Mouse (Mus musculus) liver, embryonic 15.5 days (tissue): ENCODE measurements around the gene Apoh. TPM values are rescaled to one million over a fixed set of nuclear protein-coding genes. Genes with fewer than 3 reads are reported as not detected.

Experiments
- ATAC-seq: fragments of 200-750 bp; cut with Nextera tagmentation; 2 replicates; pipeline ENCODE4 v1.8.0; 2017; ENCODE audit warnings: moderate number of reproducible peaks, mild to moderate bottlenecking, moderate library complexity; ENCODE audit not compliant: insufficient read depth
- H3K27ac ChIP-seq: fragments of 300-500 bp; sonication (generic); replicated peaks from 2 replicates; pipeline ENCODE4 v1.5.1; 2015; ENCODE audit warnings: mild to moderate bottlenecking, inconsistent platforms
- H3K27me3 ChIP-seq: fragments of 300-500 bp; sonication (generic); 2 replicates; pipeline ENCODE4 v1.6.1; 2015; ENCODE audit warnings: mild to moderate bottlenecking, inconsistent platforms
- H3K36me3 ChIP-seq: fragments of 300-500 bp; sonication (generic); replicated peaks from 2 replicates; pipeline ENCODE4 v1.6.1; 2015; ENCODE audit warnings: moderate library complexity, mild to moderate bottlenecking, inconsistent platforms
- H3K4me1 ChIP-seq: fragments of 300-500 bp; sonication (generic); replicated peaks from 2 replicates; pipeline ENCODE4 v1.6.1; 2015; ENCODE audit warnings: inconsistent platforms
- H3K4me2 ChIP-seq: fragments of 300-500 bp; sonication (generic); 2 replicates; pipeline ENCODE4 v1.6.1; 2015; ENCODE audit warnings: moderate library complexity, mild to moderate bottlenecking, inconsistent platforms
- H3K4me3 ChIP-seq: fragments of 300-500 bp; sonication (generic); replicated peaks from 2 replicates; pipeline ENCODE4 v1.5.1; 2015; ENCODE audit warnings: mild to moderate bottlenecking, inconsistent platforms
- H3K9ac ChIP-seq: fragments of 300-500 bp; sonication (generic); 2 replicates; pipeline ENCODE4 v1.6.1; 2015; ENCODE audit warnings: moderate library complexity, mild to moderate bottlenecking, inconsistent platforms
- H3K9me3 ChIP-seq: fragments of 300-500 bp; sonication (generic); replicated peaks from 2 replicates; pipeline ENCODE4 v1.6.1; 2016; ENCODE audit warnings: inconsistent platforms
- WGBS: fragments of 180-500 bp; shearing (Covaris S2); methylation state at CpG from one replicate; pipeline ENCODE4 v1.1.7; 2015; ENCODE audit warnings: mixed read lengths; ENCODE audit not compliant: insufficient replicate concordance; 5-methylcytosine and 5-hydroxymethylcytosine counted together
- polyA plus RNA-seq: library from polyadenylated mRNA; unstranded; fragments of >200 nt; fragmentation: Nextera tagmentation; extraction: Ambion mirVana; gene quantifications from 2 replicates; pipeline ENCODE4 v1.2.1, GENCODE M21; 2015

Apoh gene
- polyA plus RNA-seq, 1 experiment from 2014 or later, result 589 TPM

DNA sequence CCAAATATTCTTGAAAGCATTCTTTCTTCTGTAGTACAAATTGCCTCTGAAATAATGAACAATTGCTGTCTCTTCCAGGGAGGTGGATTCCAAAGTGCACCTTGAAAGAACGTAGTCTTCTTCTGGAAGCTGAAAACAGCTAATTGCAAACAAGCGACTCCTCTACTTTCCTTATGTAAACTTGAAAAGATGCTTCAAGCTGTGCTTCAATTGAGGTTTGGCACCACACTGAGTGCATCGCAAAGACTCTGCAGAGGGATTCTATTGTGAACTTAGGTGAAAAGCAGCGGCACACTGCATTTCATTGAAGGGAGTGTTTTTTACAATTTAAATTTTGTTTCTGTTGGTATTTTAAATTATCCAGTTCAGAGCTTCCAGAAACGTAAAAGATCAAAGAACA lies 81.0 kb downstream of the Apoh start:
- Histone ChIP-seq H3K9me3 (no peaks in the 10 kb centered on the region), H3K9ac (no peak overlapping the region), H3K27ac (no peak overlapping the region), H3K4me1 (peaks cover 8% of the 10 kb centered on the region), H3K36me3 (no peaks in the 10 kb centered on the region), H3K27me3 (peaks cover 35% of the 10 kb centered on the region), H3K4me2 (peak overlapping the region; percentile 73), H3K4me3 (no peak overlapping the region)
- 25% methylated on average over 5 of the region's 5 CpGs for WGBS
- ATAC-seq, result no peak

- H3K4me3 ChIP-seq, result peak within 1 kb of the TSS; percentile 60
- no peak within 1 kb of the TSS for H3K27ac ChIP-seq
- peak; percentile 86 for ATAC-seq
Measured at GRCm38 (mm10) chr11:108424889-108425591, 81.9 kb downstream of the Apoh start, which contains the start of gene Cep112. Gene Cep112 (plus strand): TSS chr11:108425192.

DNA sequence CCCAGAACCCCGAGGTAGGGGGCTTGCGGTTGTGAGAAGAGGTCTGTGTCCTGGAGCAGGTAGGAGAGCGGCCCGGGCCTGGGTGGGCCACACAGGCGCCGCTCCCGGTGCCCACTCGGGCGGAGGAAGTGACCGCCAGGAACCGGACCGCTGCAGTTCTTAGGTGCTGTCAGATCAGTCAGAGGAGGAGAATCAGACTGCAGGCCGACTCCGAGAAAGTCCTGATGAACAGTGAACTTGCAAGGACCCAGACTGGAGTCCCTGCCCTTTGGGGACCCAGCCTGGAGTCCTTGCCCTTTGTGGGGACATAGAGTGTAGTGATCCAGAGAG lies 82.4 kb downstream of the Apoh start:
- 10% methylated on average over 14 of the region's 14 CpGs for WGBS
- no peaks in the 10 kb centered on the region for H3K36me3 ChIP-seq
- peak overlapping the region; percentile 60 for H3K4me3 ChIP-seq
- H3K9ac ChIP-seq, result peak overlapping the region; percentile 46
- no peak for ATAC-seq
- no peak overlapping the region for H3K27ac ChIP-seq
- H3K4me2 ChIP-seq, result peak overlapping the region; percentile 73
- H3K4me1 ChIP-seq, result peaks cover 8% of the 10 kb centered on the region
- H3K27me3 ChIP-seq, result peaks cover 35% of the 10 kb centered on the region
- no peaks in the 10 kb centered on the region for H3K9me3 ChIP-seq

More at GRCm38 (mm10) chr11:108424889-108425591, 81.9 kb downstream of the Apoh start, which contains the start of gene Cep112:
- H3K27me3 ChIP-seq, result peaks cover 35% of the 10 kb centered on the region
- H3K36me3 ChIP-seq, result no peaks in the 10 kb centered on the region
- H3K4me2 ChIP-seq, result peak within 1 kb of the TSS; percentile 73
- WGBS, result under 1% methylated on average over 61 of the region's 61 CpGs
- peak within 1 kb of the TSS; percentile 46 for H3K9ac ChIP-seq
- H3K9me3 ChIP-seq, result no peaks in the 10 kb centered on the region
- H3K4me1 ChIP-seq, result peaks cover 8% of the 10 kb centered on the region

GRCm38 (mm10) chr11:108426086-108426485 lies 82.9 kb downstream of the Apoh start:
- Histone ChIP-seq H3K4me2 (no peak overlapping the region), H3K9ac (no peak overlapping the region), H3K27ac (no peak overlapping the region), H3K36me3 (no peaks in the 10 kb centered on the region), H3K4me1 (peaks cover 8% of the 10 kb centered on the region), H3K9me3 (no peaks in the 10 kb centered on the region), H3K4me3 (no peak overlapping the region), H3K27me3 (peaks cover 35% of the 10 kb centered on the region)
- no peak for ATAC-seq
- WGBS, result 66% methylated on average over 3 of the region's 3 CpGs

GRCm38 (mm10) chr11:108427191-108427590 lies 84.0 kb downstream of the Apoh start:
- H3K36me3 ChIP-seq, result no peaks in the 10 kb centered on the region
- no peak overlapping the region for H3K9ac ChIP-seq
- H3K4me2 ChIP-seq, result no peak overlapping the region
- H3K27me3 ChIP-seq, result peaks cover 35% of the 10 kb centered on the region
- no peak overlapping the region for H3K4me3 ChIP-seq
- WGBS, result 57% methylated on average over 6 of the region's 6 CpGs
- ATAC-seq, result no peak
- no peak overlapping the region for H3K27ac ChIP-seq
- H3K9me3 ChIP-seq, result no peaks in the 10 kb centered on the region
- H3K4me1 ChIP-seq, result peaks cover 8% of the 10 kb centered on the region

- no peak overlapping the region for H3K27ac ChIP-seq
- H3K36me3 ChIP-seq, result no peaks in the 10 kb centered on the region
- H3K27me3 ChIP-seq, result peaks cover 23% of the 10 kb centered on the region
- no peaks in the 10 kb centered on the region for H3K9me3 ChIP-seq
- peaks cover 8% of the 10 kb centered on the region for H3K4me1 ChIP-seq
- no peak for ATAC-seq
- H3K9ac ChIP-seq, result no peak overlapping the region
- no peak overlapping the region for H3K4me3 ChIP-seq
- H3K4me2 ChIP-seq, result no peak overlapping the region
- WGBS, result 49% methylated on average over 2 of the region's 2 CpGs
Measured at GRCm38 (mm10) chr11:108429076-108429475, 85.9 kb downstream of the Apoh start.

GRCm38 (mm10) chr11:108443893-108444563 lies 100.9 kb downstream of the Apoh start:
- Histone ChIP-seq H3K36me3 (no peaks in the 10 kb centered on the region), H3K9ac (no peak overlapping the region), H3K4me1 (no peaks in the 10 kb centered on the region), H3K9me3 (no peaks in the 10 kb centered on the region), H3K27me3 (no peaks in the 10 kb centered on the region), H3K27ac (no peak overlapping the region), H3K4me3 (no peak overlapping the region), H3K4me2 (no peak overlapping the region)
- WGBS, result 70% methylated on average over 11 of the region's 11 CpGs
- ATAC-seq, result no peak

GRCm38 (mm10) chr11:108447148-108447547 lies 104.0 kb downstream of the Apoh start:
- Histone ChIP-seq H3K4me2 (no peak overlapping the region), H3K27me3 (no peaks in the 10 kb centered on the region), H3K4me3 (no peak overlapping the region), H3K9me3 (no peaks in the 10 kb centered on the region), H3K4me1 (no peaks in the 10 kb centered on the region), H3K27ac (no peak overlapping the region), H3K9ac (no peak overlapping the region), H3K36me3 (no peaks in the 10 kb centered on the region)
- ATAC-seq, result no peak

DNA sequence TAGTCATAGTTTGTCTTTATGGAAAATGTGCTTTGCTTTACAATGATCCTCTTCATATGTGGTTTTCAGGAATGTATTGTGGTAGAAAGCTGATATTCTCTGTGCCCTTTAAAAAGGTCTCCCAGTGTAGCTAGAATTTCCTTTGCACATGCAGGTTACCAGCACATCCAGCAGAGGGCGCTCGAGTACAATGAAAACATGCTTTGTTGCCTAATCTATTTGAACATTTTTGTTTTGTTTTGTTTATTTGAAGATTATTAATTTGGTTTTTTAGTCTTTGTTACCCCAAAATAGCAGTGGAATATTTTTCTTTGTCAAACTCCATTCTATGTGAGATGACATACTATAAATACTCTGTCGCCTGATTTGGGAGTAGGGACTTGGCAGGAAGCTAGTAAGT lies 106.7 kb downstream of the Apoh start:
- Histone ChIP-seq H3K4me2 (no peak overlapping the region), H3K27me3 (no peaks in the 10 kb centered on the region), H3K27ac (no peak overlapping the region), H3K9me3 (no peaks in the 10 kb centered on the region), H3K4me3 (no peak overlapping the region), H3K9ac (no peak overlapping the region), H3K4me1 (no peaks in the 10 kb centered on the region), H3K36me3 (no peaks in the 10 kb centered on the region)
- WGBS, result 23% methylated on average over 3 of the region's 3 CpGs
- ATAC-seq, result no peak

- H3K9me3 ChIP-seq, result no peaks in the 10 kb centered on the region
- no peak overlapping the region for H3K4me2 ChIP-seq
- no peaks in the 10 kb centered on the region for H3K4me1 ChIP-seq
- WGBS, result 34% methylated on average over 3 of the region's 3 CpGs
- H3K36me3 ChIP-seq, result no peaks in the 10 kb centered on the region
- H3K27me3 ChIP-seq, result no peaks in the 10 kb centered on the region
- H3K9ac ChIP-seq, result no peak overlapping the region
- ATAC-seq, result no peak
- no peak overlapping the region for H3K27ac ChIP-seq
- no peak overlapping the region for H3K4me3 ChIP-seq
Measured at GRCm38 (mm10) chr11:108459599-108459998, 116.4 kb downstream of the Apoh start.
